Mouse (Mus musculus): ENCODE measurements around the gene Xylt2.

DNA sequence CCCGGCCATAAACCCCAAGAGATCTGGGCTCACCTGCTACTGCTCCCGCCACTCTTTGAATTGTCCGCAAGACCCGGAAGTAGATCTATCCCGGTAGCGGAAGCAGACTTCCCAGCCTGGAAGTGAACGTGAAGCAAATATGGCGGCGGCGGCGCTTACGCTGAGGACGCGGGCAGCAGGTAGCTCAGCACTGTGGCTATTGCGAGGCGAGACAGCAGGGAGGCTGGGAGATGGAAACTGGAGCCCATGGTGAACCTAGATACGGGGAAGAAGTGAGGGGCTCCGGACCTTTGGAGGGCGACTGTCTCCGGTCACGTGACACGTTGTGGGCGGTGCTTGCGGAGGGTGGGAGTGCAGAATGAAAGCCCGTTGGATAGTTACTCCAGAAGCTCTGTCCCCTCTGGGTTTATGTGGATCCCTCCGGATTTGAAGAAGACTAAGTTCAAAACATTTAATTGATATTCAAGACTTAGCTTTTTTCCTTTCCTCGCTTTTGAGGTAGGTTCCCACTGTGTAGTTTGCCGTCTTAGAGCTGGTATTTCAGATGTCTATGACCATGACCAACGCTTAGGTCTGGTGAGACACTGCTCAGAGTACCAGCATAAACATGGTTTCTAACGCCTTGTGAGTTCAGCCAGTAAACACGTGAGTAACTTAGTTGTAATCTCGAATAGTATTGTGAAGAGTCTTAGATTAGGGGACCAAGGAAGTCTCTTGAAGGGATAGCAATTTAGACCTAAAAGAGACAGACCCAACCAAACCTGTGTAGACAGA, 23.5 kb downstream of the Xylt2 start, which contains the start of the genes Mrpl27 and Eme1:
- TF ChIP-seq MAFK (IDR thresholded peaks at IDR 0.05; ENCODE audit: insufficient read depth, low read depth, low read length) (no peak), ZNF384 (IDR thresholded peaks at IDR 0.05; ENCODE audit: low read depth, low read length) (no peak), CHD2 (IDR thresholded peaks at IDR 0.05; ENCODE audit: low read depth, low read length) (no peak; the same call in 1 of the 2 replicates)
